Mouse (Mus musculus) left cerebral cortex, postnatal 4 days (tissue): ENCODE results near the gene Fam13a. TPM values are rescaled to one million over a fixed set of nuclear protein-coding genes. Genes with fewer than 3 reads are reported as not detected.

Experiments used
- DNase-seq: peaks from one replicate; pipeline ENCODE4 v3.0.0-alpha.2; 2022
- intact Hi-C: fragments of 180-260 bp; cut with DNase I; formaldehyde crosslinking; loops from one replicate; pipeline ENCODE4 v1.15.1; 2025
- total RNA-seq, 2 experiments: library from RNA; stranded (reverse); gene quantifications; 2 replicates each; pipeline ENCODE4 v1.2.3; 2021

Gene Fam13a
- total RNA-seq, 2 experiments from 2014 or later, result 10.0 to 12.5 TPM

- intact Hi-C loops, result no loop called here
- no peak for DNase-seq
Measured at GRCm38 (mm10) chr6:58942276-58942675, 82.1 kb downstream of the Fam13a start.

- intact Hi-C loops, result no loop called here
Measured at GRCm38 (mm10) chr6:58937726-58938125, 86.6 kb downstream of the Fam13a start.

GRCm38 (mm10) chr6:58934144-58934543 is 90.2 kb downstream of the Fam13a start:
- intact Hi-C loops, result no loop called here
- no peak for DNase-seq

More at GRCm38 (mm10) chr6:58937726-58938125, 86.6 kb downstream of the Fam13a start:
- no peak for DNase-seq

- peak; percentile 54 for DNase-seq
- intact Hi-C loops, result no loop called here
Measured at GRCm38 (mm10) chr6:58933189-58933913, 91.0 kb downstream of the Fam13a start.

GRCm38 (mm10) chr6:58932515-58933188 is 91.7 kb downstream of the Fam13a start:
- DNase-seq, result no peak
- intact Hi-C loops, result no loop called here

GRCm38 (mm10) chr6:58931149-58931548 is 93.2 kb downstream of the Fam13a start:
- intact Hi-C loops, result no loop called here

GRCm38 (mm10) chr6:58929911-58930431 is 94.4 kb downstream of the Fam13a start:
- intact Hi-C loops, result no loop called here
- no peak for DNase-seq

More at GRCm38 (mm10) chr6:58931149-58931548, 93.2 kb downstream of the Fam13a start:
- no peak for DNase-seq

GRCm38 (mm10) chr6:58927881-58928280 is 96.5 kb downstream of the Fam13a start:
- peak; percentile 27 for DNase-seq
- intact Hi-C loops, result no loop called here

- DNase-seq, result no peak
- intact Hi-C loops, result no loop called here
Measured at GRCm38 (mm10) chr6:58922511-58922910, 101.8 kb downstream of the Fam13a start.

GRCm38 (mm10) chr6:58921623-58922022 is 102.7 kb downstream of the Fam13a start:
- intact Hi-C loops, result no loop called here
- no peak for DNase-seq

- no peak for DNase-seq
- intact Hi-C loops, result no loop called here
Measured at GRCm38 (mm10) chr6:58920735-58921134, 103.6 kb downstream of the Fam13a start.

- intact Hi-C loops, result no loop called here
- no peak for DNase-seq
Measured at GRCm38 (mm10) chr6:58916498-58916897, 107.9 kb downstream of the Fam13a start.

GRCm38 (mm10) chr6:58913971-58914370 is 110.4 kb downstream of the Fam13a start:
- intact Hi-C loops, result no loop called here
- no peak for DNase-seq

- DNase-seq, result no peak
- intact Hi-C loops, result no loop called here
Measured at GRCm38 (mm10) chr6:58913551-58913950, 110.8 kb downstream of the Fam13a start.

GRCm38 (mm10) chr6:58912842-58913241 is 111.5 kb downstream of the Fam13a start:
- DNase-seq, result no peak
- intact Hi-C loops, result no loop called here

GRCm38 (mm10) chr6:58907791-58908190 is 116.6 kb downstream of the Fam13a start:
- intact Hi-C loops, result no loop called here
- DNase-seq, result no peak

GRCm38 (mm10) chr6:58907336-58907735 is 117.0 kb downstream of the Fam13a start:
- intact Hi-C loops, result no loop called here
- DNase-seq, result no peak

GRCm38 (mm10) chr6:58906852-58907261 is 117.5 kb downstream of the Fam13a start, which contains the start of gene Nap1l5:
TSS of gene Nap1l5 (minus strand) at chr6:58907076.
- peak; percentile 53 for DNase-seq
- intact Hi-C loops, result no loop called here

GRCm38 (mm10) chr6:58904551-58904950 is 119.8 kb downstream of the Fam13a start:
- intact Hi-C loops, result no loop called here
- DNase-seq, result no peak

GRCm38 (mm10) chr6:58903171-58903570 is 121.2 kb downstream of the Fam13a start:
- intact Hi-C loops, result no loop called here
- DNase-seq, result peak; percentile 68

- intact Hi-C loops, result no loop called here
- no peak for DNase-seq
Measured at GRCm38 (mm10) chr6:58900536-58900935, 123.8 kb downstream of the Fam13a start.

- DNase-seq, result no peak
- intact Hi-C loops, result no loop called here
Measured at GRCm38 (mm10) chr6:58899076-58899475, 125.3 kb downstream of the Fam13a start.
